ENCODE assay signal across 22 mouse cellular contexts in genomic region chr12:71397456-71397855, GRCm38 (mm10).
"Had no signal": no experiment of that assay in that cellular context is flagged by ENCODE, and none has a peak within 500 bp of the region (broad histone marks: within the 10 kb centered on the region; RNA-seq: fewer than 3 reads in every experiment).

No protein-coding gene starts in this region.

- ATAC-seq: hindbrain, embryonic 16.5 days; hindbrain, postnatal 0 days; inflammation-experienced regulatory T-cells, adult 6 months; intestine, embryonic 15.5 days; intestine, embryonic 16.5 days; intestine, postnatal 0 days had no signal

- DNase-seq: heart, postnatal 10 days; heart, postnatal 14 days; heart, postnatal 36 days; heart, postnatal 4 days; kidney, adult 11 months; kidney, adult 18-20 months; kidney, adult 2 months; kidney, adult 8-10 months; kidney, adult 9 months; kidney, postnatal 10 days; kidney, postnatal 14 days; kidney, postnatal 25 days; kidney, postnatal 36 days; kidney, postnatal 4 days; layer of hippocampus, adult 9-11 months; layer of hippocampus, postnatal 36 days had no signal
